Mouse (Mus musculus) kidney, postnatal 36 days (tissue): Measurements from ENCODE around the gene Dgkg.

Source experiments
- DNase-seq, 2 experiments: peaks; one replicate each; pipeline ENCODE4 v3.0.0; 2021 to 2022; ENCODE audit warnings: mixed read lengths in 2 of 2

Gene Dgkg

DNA sequence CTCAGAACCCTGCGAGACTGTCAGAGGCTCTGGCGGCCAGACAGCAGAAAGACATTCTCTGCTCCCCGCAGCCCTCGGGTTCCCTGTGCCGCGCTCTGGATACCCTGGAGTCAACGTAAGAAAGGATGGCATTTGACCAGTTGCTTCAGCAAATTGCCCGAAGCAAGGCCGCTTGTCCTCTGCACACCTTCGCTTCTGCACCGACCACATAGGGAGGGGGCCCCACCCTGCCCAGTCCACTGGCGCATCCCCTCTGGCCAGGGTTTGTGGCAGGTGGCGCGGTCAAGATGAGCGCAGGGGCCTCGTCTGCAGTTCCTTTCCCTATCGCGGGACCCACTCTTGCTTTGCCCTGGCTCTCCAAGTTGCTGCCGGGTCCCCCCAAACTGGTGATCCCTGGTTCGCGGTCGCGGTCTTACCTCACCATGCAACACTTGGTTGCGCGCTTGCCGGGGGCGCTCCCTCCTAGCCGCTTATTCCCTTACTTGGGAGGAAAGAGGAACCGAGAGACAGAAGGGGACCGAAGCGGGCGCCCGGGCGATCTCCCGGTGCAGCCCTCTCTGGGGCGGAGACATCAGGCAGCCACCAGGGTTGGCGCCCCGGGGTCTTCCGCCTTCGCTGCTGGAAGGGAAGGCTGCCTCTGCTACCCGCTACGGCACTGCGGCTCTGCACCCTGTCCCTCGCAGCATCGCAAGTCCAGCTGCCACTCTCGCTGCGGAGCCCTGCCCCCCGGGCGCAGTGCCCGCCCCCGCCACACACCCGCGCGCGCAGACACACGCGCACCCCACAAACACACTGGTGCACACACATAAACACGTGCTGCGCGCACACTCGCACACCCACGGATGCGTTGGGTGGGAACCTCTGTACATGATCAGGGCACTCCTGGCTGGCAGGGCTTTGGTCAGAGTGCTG lies at the start of gene Dgkg:
TSS of gene Dgkg (minus strand) at position 689 of the 912 bp plus-strand sequence.
- peak; percentile 14 to 48 for DNase-seq

DNA sequence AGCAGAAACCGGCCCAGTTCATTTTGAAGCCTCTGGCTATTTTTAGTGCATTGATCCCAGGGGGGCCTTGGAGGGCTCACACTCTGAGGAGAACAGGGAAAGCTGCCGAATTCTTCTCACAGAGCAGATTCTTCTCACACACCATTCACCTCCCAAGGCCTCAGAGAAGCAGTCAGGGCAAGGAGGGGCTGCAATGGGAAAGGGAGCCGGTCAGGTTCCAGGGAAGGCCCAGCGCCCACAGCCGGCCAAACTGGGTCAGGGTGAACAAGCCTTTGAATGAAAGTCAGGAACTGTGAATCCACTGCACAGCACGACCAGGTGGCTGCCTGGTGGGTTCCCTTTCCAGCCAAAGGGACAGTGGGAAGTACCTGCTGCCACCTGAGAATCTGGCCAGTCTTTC lies 47.9 kb upstream of the Dgkg start:
- no peak for DNase-seq

DNA sequence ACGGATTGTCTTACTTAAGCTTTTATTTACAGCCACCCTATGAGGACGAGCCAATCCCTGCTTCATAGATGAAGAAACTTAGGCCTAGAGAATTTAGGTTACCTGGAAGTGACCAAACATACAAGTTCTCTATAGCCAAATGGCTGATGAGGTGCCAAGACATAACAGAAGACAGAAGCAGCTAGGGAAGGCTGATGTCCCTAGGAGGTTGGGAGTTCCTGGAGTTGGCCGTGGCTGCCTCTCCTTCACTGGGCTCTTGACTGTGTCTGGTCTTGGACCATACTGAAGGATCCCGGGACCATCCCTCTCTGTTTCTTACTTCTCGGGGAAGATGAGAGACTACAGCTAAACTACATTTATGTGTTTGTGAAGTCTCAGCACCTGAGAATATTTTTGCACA lies 47.1 kb upstream of the Dgkg start:
- no peak for DNase-seq

DNA sequence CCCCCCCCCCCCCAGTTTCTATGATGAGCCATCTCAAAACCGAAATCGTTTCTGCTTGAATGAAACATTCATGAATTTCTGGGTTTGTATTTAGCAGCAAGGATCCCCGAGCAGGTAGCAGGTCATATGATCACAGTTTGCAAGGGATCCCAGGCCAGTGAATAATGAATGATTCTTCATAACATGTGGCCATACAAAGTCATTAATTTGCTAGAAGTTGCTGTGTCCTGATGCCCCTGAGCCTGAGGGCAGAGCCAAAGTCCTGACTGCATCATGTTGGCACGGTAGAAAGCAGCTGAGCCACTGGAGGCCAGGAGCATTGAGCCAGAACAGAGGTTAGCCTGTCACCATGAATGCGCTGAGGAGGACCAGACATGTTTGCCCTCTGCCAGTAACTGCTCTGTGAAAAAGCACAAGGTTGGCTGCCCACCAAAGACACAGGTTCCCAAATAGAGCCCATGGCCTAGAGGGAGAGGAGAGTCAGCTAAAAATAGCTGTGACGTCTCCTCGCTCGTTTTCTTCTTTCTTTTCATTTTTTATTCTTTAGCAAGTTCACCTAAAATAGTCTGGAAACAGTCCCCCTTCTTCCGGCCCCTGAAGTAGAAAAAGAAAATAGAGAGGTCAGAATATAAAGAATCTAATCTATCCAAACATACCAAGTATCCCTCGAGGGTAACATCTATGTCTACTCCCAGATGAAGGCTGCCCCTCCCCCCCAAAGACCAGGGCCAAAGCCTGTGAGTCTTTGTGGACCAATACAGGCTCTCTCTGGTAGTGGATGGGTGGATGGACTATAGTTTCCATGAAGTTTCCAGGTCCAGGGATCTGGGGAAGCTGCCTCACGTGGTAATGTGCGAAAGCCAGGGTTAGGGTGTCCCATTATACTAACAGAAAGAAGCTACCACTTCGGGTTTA lies 42.1 kb upstream of the Dgkg start:
- peak; percentile 80 to 90 for DNase-seq

DNA sequence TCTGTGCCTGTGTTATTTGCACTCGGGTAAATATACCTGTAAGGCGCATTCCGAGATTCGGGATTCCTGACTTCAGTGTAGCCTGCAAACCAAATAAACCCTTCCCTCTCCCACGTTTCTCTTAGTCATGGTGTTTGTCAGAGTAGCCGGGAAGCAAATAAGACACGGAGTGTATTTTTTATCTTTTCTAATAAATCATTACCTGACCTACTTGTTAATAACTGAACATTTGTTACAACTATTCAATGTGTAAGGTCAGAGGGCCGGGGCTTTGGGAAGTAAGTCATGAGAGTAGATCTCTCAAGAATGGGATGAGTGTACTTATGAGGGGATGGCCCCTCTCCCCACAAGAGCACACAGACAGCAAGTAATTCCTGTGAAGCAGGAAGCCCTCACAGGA lies 41.1 kb upstream of the Dgkg start:
- DNase-seq, result peak; percentile 36 to 59

DNA sequence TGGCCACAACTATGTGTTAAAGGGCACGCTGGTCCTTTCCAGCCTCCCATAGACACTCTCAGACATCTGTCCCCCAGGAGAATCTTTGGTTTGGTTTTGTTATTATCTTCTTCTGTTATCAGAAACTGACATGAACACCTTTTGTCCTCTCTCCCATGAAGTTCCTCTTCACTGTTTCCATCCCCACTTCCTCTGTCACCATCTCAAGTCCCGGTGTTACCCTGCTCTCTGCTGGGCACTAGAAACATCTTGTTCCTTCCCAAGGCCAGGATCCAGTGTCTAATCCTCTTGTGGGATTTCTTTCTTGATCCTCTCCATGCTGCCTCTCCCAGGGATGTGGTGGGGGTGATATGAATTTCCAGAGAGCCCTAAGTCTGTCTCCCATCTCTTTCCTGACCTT lies 32.6 kb upstream of the Dgkg start:
- DNase-seq, result no peak

DNA sequence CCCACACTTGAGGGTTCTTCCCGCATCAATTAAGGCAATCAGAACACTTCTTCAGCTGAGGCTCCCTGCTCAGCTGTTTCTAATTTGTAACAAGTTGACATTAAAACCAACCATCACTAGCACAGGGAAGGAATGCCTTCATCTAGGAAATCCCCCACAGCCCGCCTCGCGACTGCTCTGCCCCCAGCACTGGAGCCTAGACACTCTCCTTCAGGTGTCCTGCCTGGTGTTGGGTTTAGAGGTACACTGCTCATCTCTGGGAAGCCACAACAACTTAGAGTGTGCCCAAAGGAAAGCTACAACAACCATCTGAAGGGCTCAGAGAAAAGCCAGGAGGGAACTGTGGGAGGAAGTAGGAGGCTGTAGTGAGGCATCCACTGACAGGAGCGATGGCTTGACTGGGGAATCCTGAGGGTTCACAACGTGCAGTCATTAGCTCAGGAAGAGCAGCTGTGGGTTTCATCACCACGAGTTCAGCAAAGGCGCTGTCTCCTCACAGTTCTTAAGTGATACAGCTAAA lies 30.8 kb upstream of the Dgkg start:
- DNase-seq, result no peak

DNA sequence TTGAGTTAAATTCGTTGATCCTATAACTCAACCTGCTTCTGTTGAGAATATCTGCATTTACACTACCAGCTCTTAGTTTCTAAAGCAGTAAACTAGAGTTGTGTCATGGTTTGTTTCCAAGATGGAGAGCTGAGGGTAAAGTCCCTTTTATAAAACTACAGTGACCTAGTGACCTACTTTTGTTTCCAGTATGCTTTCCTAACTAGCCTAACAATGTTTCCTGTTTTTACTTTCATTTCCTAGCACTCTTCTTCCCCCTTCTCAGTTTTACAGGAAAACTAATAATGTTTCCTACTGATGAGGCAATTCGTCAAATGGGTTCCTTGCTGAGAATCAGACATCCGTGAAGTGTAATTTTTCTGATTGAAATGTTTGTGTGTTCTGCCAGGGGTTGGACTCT lies 26.6 kb upstream of the Dgkg start:
- no peak for DNase-seq

DNA sequence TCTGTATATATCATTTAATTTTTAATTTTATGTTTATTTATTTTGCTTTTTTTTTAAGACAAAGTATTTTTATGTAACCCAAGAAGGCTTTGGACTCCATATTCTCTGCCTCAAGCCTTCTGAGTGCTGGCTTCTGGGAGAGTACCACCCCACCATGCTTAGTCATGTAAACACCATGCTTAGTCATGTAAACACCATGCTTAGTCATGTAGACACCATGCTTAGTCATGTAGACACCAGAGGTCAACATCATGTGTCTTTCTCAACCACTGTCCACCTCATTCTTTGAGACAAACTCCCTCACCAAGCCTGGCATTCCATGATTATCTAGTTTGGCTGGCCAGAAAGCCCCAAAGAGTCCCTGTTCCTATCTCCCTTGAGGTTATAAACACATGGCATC lies 25.7 kb upstream of the Dgkg start:
- no peak for DNase-seq

DNA sequence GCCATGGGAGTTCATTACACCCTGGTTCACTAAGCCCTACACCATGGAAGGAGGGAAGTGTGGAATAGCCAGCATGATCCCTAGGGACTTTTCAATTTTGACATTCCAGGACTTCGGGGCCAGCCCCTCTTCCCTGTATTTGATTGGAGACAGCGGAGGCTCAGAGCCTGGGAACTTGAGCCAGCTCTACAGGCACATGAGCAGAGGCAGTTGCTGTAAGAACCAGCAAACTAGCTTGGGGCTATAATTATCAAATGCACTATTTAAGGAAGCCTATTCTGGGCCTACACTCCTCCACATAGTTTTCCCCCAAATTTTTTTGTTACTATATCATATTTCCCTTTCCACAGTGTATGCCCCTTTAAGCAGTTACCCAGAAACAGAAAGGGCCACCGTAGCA lies 22.6 kb upstream of the Dgkg start:
- DNase-seq, result no peak

DNA sequence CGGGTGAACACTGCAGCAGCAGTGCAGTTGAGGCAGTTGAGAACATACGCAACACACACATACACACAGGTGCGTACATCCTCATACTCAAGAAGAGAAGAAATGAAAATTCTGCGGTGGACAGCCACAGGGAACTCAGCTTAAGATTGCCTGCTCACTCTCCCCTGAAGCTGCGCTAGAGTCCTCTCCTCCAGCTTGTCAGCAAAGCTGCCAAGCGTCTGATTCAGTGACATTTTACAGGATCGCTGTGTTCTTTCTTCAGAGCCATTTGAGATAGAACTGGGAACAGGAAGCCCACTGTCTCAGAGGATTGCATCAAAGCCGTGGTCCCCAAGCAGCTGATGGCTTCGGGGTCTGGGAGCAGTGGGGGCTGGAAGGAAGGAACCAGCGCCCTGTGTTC lies 17.6 kb upstream of the Dgkg start:
- DNase-seq, result no peak

DNA sequence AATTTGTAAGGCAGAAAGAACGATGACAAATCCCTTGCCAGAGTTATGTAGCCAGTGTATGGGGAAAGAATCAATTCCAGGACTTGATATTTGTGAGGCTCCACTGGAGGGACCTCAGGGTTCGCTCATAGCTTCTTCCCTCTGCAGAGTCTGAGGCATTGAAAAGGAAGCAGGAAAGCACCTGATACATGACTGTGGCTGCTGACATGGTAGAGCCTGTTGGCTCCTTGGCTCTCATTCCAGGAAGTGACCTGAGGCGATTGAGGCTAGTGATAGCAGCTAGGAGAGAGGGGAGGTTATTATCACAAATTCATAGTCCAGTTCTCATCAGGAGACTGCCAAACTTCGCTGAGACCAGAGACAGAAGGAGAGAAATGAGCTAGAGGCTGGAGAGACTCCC lies 17.1 kb upstream of the Dgkg start:
- no peak for DNase-seq

DNA sequence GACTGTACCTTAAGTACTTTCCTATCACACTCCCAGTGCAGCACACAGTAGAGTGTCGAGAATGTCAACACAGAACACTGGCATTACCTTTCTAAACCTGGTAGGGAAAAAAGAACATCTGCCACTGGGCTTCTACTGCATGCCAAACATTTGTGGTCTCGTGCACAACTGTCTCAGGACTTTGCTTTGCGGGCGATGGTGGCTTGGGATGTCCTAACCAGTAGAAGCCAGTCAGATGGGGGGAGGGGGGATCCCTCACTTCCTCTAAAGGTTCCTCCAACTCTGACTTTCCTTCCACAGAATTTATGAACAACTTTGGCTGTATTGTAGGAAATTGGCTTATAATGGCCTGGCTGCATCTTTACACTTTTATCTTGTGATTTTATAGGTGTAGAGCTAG lies 7.0 kb upstream of the Dgkg start:
- peak in 1 of 2 experiments; percentile 20 for DNase-seq

DNA sequence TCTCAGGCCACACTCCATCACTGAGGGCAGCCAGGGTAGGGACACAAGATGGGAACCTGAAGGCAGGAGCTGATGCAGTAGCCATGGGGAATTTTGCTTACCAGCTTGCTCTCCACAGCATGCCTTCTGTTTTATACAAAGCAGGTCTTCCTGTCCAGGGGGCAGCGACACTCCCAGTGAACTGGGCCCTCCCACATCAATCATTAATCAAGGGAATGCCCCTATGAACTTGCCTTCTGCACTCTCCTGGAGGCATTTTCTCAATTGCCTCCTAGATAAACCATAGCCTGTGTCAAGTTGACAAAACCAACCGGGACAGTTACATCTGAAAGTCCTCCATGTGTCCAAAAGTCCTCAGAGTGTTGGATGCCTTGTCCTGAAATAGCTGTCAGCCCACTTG lies 6.1 kb upstream of the Dgkg start:
- DNase-seq, result peak; percentile 72 to 87

DNA sequence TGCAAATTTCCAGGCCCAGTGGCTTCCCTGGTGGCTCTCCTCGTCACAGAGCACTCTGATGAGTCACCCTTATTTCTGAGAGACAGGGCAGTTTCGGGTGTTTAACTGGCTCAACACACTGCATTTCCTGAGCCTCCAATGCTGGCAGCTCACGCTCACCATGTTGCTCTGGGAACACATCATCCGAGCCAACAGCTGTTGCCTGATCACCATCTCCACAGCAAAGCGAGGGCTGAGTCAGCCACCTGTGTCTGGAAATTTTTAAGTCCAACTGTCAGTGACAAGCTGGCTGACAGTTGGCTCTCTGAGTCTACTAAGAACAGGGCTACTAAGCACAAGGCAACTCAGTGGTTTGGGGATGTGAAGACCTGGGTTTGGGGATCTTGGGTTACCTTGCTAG lies 4.1 kb upstream of the Dgkg start:
- no peak for DNase-seq

DNA sequence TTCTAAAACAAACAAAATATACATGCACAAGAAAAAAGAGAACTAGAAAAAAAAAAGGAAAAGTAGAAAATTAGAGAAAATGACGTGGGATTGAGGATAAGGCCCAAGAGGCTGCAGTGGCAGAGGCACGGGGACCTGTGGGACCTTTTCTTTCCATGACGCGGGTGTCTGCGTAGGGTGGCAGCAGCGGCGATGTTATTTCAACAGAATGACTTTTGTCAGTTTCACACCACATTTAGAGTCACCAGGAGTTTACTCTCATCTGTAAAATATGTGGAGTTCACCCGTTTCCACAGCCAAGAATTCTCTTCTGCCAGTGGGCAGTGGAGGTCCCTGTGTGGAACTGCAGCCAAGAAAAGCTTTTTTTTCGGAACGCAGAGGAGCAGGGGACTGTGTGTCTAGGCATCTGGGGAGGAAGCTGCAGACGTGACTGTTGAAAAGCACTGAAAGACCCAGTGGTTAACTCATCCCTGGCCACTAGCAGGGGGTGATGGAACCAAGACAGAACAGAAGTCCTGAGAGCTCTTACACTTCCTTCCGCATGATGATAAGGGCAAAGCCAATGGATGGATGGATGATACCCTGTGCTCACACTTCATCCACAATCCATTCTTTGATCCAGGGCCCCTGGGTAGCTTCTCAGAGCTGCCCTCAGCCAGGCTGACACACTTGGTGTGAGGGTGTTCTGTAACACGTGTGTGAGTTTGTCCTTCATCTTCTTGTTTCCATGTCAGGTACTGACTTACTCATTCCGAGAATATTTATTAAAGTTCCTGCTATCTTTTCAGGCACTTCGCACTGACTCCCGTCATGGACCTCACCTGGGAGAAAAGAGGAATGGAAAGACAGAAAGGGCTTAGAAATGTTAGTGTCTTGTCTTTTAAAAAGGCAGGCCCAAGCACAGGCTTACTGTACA lies 1.1 kb upstream of the Dgkg start:
- no peak for DNase-seq

DNA sequence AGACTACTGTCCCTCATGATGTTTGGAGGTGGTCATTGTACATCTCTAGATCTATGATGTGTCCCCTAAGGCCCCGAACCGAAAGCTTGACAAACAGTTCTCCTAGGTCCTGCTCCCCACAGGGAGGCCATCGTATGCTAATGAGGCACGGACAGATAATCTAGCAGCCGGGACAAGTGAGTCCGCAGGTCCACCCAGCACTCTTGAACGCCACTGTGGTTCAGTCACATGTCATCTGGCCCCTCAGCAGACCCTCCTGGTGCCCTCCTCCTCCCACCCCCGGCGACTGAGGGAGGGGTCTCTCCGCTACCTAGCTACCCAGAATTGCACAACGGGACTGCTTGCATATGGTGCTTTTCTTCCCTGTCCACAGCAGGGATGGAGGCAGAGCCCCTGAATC lies 1.2 kb downstream of the Dgkg start:
- no peak for DNase-seq

DNA sequence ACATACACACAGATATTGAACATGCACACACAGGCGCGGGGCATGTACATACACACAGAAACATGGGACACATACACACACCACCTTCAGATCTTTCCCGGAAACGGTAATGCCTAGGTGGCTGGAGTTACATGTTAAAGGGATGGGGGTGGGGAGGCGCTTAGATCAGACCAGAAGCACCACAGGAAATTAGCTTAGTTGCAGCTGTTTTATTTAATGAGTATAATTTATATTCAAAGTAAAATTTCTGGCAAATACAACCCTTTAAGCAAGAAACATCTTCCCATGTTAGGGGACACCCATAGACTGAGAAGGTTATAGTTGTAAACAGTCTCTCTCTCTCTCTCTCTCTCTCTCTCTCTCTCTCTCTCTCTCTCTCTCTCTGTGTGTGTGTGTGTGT lies 1.8 kb downstream of the Dgkg start:
- no peak for DNase-seq

DNA sequence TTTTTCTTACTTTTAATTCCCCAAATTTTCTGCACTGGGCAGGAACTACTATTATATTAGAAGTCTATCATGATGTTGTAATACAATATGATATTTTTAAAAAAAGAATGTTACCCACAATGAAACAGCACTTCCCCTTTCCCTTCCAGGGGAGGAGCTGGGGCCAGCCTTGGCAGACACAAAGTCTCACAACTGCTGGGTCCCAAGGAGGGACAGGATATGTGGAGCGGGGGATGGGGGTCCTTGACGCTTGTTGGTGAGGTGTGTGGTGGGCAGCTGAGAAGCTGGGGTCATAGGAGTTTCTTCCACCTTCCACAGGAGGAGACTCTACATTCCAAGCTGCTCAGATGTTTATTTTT lies 2.6 kb downstream of the Dgkg start:
- no peak for DNase-seq

DNA sequence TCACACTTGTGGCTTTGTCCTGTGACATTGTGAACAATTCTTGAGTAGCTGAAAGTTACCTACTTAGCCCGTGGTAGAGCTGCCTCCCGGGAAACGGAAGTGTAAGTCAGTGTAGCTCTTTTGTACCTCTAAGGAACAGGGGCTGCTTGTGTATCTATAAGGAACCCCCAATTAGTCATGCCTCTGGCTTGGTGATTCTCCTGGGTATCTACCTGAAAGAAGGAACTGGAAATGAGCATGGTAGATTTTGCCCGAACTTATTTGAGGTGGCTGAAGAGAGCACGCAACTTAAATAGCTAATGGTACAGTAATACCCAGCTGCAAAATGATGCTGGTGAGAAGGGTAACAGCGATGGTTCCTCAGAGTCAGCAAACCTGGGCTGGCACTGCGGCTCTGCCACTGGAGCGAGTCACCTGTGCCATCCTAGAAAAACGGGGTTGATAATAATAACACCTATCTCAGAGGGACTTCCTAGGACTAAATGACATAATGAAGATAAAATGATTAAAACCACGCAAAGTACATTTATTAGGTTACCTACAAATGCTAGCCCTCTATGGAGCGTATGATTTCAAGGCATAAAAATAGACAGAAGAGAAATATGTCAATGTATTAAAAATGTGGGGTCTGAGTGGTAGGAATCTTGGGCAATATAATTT lies 3.1 kb downstream of the Dgkg start:
- no peak for DNase-seq

DNA sequence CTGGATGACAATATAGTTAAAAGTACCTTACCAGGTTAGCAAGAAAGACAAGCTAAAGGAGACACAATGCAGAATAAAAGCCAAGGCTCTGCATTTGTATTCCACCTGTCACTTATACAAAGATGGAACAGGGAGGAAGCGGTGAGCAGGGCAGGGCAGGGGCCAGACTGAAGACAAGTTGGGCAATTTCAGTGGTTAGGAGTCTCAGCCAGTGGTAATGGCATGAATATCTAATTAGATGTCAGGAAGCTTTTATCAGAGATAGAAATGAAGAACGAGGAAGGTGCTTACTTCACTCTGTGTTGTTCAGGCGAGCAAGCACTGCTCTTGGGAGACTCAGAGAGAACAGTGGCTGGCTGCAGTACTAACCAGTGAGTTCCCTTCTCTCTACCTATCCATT lies 5.8 kb downstream of the Dgkg start:
- DNase-seq, result no peak

DNA sequence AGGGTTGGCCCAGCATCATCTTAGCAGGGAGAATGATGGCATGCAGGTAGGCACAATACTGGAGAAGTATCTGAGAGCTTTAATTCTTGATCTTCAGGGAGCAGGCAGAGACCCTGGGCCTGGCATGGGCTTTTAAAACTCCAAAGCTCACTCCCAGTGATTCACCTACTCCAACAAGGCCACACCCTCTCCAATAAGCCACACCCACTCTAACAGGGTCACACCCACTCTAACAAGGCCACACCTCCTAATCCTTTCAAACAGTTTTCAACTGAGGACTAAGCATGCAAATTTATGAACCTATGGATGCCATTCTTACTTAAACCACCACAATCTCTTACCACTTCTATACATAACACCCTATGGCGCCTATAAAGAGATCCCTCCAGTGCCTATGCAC lies 11.8 kb downstream of the Dgkg start:
- no peak for DNase-seq
